Mouse (Mus musculus): ENCODE measurements at regions not wholly inside any gene's neighbourhood (a gene's known extent, or its start where the extent isn't known, plus 50 kb on each side); places are given as distances from the start of the nearest gene placed in this dataset.

- H3K4me2 ChIP-seq (ENCODE audit: insufficient read depth, low read depth, poor library complexity, severe bottlenecking): no peak overlapping the region
- no peaks in the 10 kb centered on the region for H3K36me3 ChIP-seq (replicated peaks in 1 of 2; ENCODE audit: control insufficient read depth in 1 of 2, insufficient read depth in 1 of 2, low read length in 1 of 2)
- dilution Hi-C loops (cut with MboI; ENCODE audit: extremely low pct_ligation_motif_present, extremely low pct_unique_long_range_greater_than_20kb, low sequenced_read_pairs): no loop called here
- H3K4me3 ChIP-seq (replicated peaks in 1 of 3; ENCODE audit: low read depth in 2 of 3, low read length in 2 of 3, poor library complexity in 1 of 3): no peak overlapping the region
- no peaks in the 10 kb centered on the region for H3K27me3 ChIP-seq (replicated peaks)
- in situ Hi-C loops (cut with MboI; ENCODE audit: low pct_ligation_motif_present, low pct_unique_long_range_greater_than_20kb, low sequenced_read_pairs): no loop called here
- TF ChIP-seq MAFK (IDR thresholded peaks at IDR 0.05; ENCODE audit: insufficient replicate concordance, low read length) (no peak), JUND (conservative IDR thresholded peaks at IDR 0.05; ENCODE audit: low read depth, low read length) (no peak), USF2 (conservative IDR thresholded peaks at IDR 0.05; ENCODE audit: low read depth, low read length) (no peak), ELF1 (IDR thresholded peaks at IDR 0.05; ENCODE audit: low read depth, low read length) (no peak), PAX5 (IDR thresholded peaks at IDR 0.05; ENCODE audit: low read length) (no peak)
- DNase-seq (ENCODE audit: extremely low read depth): no peak
- no peaks in the 10 kb centered on the region for H3K79me2 ChIP-seq (replicated peaks; ENCODE audit: control insufficient read depth, extremely low read depth, insufficient read depth, poor library complexity, severe bottlenecking)
- H3K27ac ChIP-seq (ENCODE audit: insufficient read depth, low read depth): no peak overlapping the region
- no peak overlapping the region for H3K9ac ChIP-seq (ENCODE audit: insufficient read depth, low read depth)
- H3K4me1 ChIP-seq (ENCODE audit: control insufficient read depth in 1 of 2, insufficient read depth in 2 of 2): no peaks in the 10 kb centered on the region
- H3K9me3 ChIP-seq (replicated peaks; ENCODE audit: low read length): peaks cover 80% of the 10 kb centered on the region
These were observed 566.6 kb upstream of the Adamts9 start for GRCm38 (mm10) chr6:93509857-93510256.

- H3K36me3 ChIP-seq (replicated peaks in 1 of 2; ENCODE audit: control insufficient read depth in 1 of 2, insufficient read depth in 1 of 2, low read length in 1 of 2): no peaks in the 10 kb centered on the region
- no peak for DNase-seq (ENCODE audit: extremely low read depth)
- H3K27me3 ChIP-seq (replicated peaks): no peaks in the 10 kb centered on the region
- H3K9ac ChIP-seq (ENCODE audit: insufficient read depth, low read depth): no peak overlapping the region
- peaks cover 61% of the 10 kb centered on the region for H3K9me3 ChIP-seq (replicated peaks; ENCODE audit: low read length)
- dilution Hi-C loops (cut with MboI; ENCODE audit: extremely low pct_ligation_motif_present, extremely low pct_unique_long_range_greater_than_20kb, low sequenced_read_pairs): no loop called here
- no peaks in the 10 kb centered on the region for H3K4me1 ChIP-seq (ENCODE audit: control insufficient read depth in 1 of 2, insufficient read depth in 2 of 2)
- no peak overlapping the region for H3K4me3 ChIP-seq (replicated peaks in 1 of 3; ENCODE audit: low read depth in 2 of 3, low read length in 2 of 3, poor library complexity in 1 of 3)
- H3K79me2 ChIP-seq (replicated peaks; ENCODE audit: control insufficient read depth, extremely low read depth, insufficient read depth, poor library complexity, severe bottlenecking): no peaks in the 10 kb centered on the region
- in situ Hi-C loops (cut with MboI; ENCODE audit: low pct_ligation_motif_present, low pct_unique_long_range_greater_than_20kb, low sequenced_read_pairs): no loop called here
- no peak for TF ChIP-seq JUND (conservative IDR thresholded peaks at IDR 0.05; ENCODE audit: low read depth, low read length)
- no peak overlapping the region for H3K27ac ChIP-seq (ENCODE audit: insufficient read depth, low read depth)
- no peak overlapping the region for H3K4me2 ChIP-seq (ENCODE audit: insufficient read depth, low read depth, poor library complexity, severe bottlenecking)
These were observed 554.5 kb upstream of the Adamts9 start for GRCm38 (mm10) chr6:93497824-93498223.

GRCm38 (mm10) chr6:93488441-93488955 is 545.2 kb upstream of the Adamts9 start:
- TF ChIP-seq E2F4 (IDR thresholded peaks at IDR 0.05; ENCODE audit: insufficient replicate concordance, low read depth, low read length): no peak
- no peak for TF ChIP-seq BHLHE40 (IDR thresholded peaks at IDR 0.05; ENCODE audit: low read depth, low read length)
- TF ChIP-seq UBTF (IDR thresholded peaks at IDR 0.05; ENCODE audit: low read depth, low read length): no peak
- no peak for TF ChIP-seq MYC (IDR thresholded peaks at IDR 0.05; ENCODE audit: low read depth, low read length)
- TF ChIP-seq IRF4 (IDR thresholded peaks at IDR 0.05; ENCODE audit: low read depth, low read length): no peak
- TF ChIP-seq TCF12 (IDR thresholded peaks at IDR 0.05; ENCODE audit: low read depth, low read length): no peak
- no peak for TF ChIP-seq MXI1 (IDR thresholded peaks at IDR 0.05; ENCODE audit: low read depth, low read length)
- TF ChIP-seq USF2 (conservative IDR thresholded peaks at IDR 0.05; ENCODE audit: low read depth, low read length): no peak
- TF ChIP-seq MAFK (IDR thresholded peaks at IDR 0.05; ENCODE audit: insufficient replicate concordance, low read length): no peak
- TF ChIP-seq JUN (IDR thresholded peaks at IDR 0.05; ENCODE audit: insufficient read depth, low read depth, low read length): no peak
- TF ChIP-seq ZNF384 (IDR thresholded peaks at IDR 0.05; ENCODE audit: low read depth, low read length): no peak
- no peak for TF ChIP-seq GABPA (IDR thresholded peaks at IDR 0.05; ENCODE audit: insufficient replicate concordance, low read depth, low read length)
- no peak for TF ChIP-seq SIN3A (IDR thresholded peaks at IDR 0.05; ENCODE audit: low read length)
- DNase-seq (ENCODE audit: extremely low read depth): no peak
- Histone ChIP-seq H3K9ac (ENCODE audit: insufficient read depth, low read depth) (no peak overlapping the region), H3K4me2 (ENCODE audit: insufficient read depth, low read depth, poor library complexity, severe bottlenecking) (no peak overlapping the region), H3K9me3 (replicated peaks; ENCODE audit: low read length) (peaks cover 52% of the 10 kb centered on the region), H3K79me2 (replicated peaks; ENCODE audit: control insufficient read depth, extremely low read depth, insufficient read depth, poor library complexity, severe bottlenecking) (no peaks in the 10 kb centered on the region), H3K27ac (ENCODE audit: insufficient read depth, low read depth) (no peak overlapping the region), H3K27me3 (replicated peaks) (no peaks in the 10 kb centered on the region), H3K36me3 (replicated peaks in 1 of 2; ENCODE audit: control insufficient read depth in 1 of 2, insufficient read depth in 1 of 2, low read length in 1 of 2) (no peaks in the 10 kb centered on the region), H3K4me1 (ENCODE audit: control insufficient read depth in 1 of 2, insufficient read depth in 2 of 2) (no peaks in the 10 kb centered on the region), H3K4me3 (replicated peaks in 1 of 3; ENCODE audit: low read depth in 2 of 3, low read length in 2 of 3, poor library complexity in 1 of 3) (no peak overlapping the region)
- in situ Hi-C loops (cut with MboI; ENCODE audit: low pct_ligation_motif_present, low pct_unique_long_range_greater_than_20kb, low sequenced_read_pairs): no loop called here
- dilution Hi-C loops (cut with MboI; ENCODE audit: extremely low pct_ligation_motif_present, extremely low pct_unique_long_range_greater_than_20kb, low sequenced_read_pairs): no loop called here
